Mouse (Mus musculus): Measurements from ENCODE around the gene Lrrc4c. TPM values are rescaled to one million over a fixed set of nuclear protein-coding genes. Genes with fewer than 3 reads are reported as not detected.

Gene Lrrc4c
- polyA plus RNA-seq, 1 experiment: 0.25 TPM

GRCm38 (mm10) chr2:97543691-97544672 is 1226.0 kb downstream of the Lrrc4c start:
- 77% methylated on average over 10 of the region's 10 CpGs for WGBS
- no peak for DNase-seq (ENCODE audit: low read depth, low spot score)

GRCm38 (mm10) chr2:97544673-97545071 is 1226.7 kb downstream of the Lrrc4c start:
- no peak for DNase-seq (ENCODE audit: low read depth, low spot score)

- 93% methylated on average over 1 of the region's 1 CpGs for WGBS
- no peak for DNase-seq (ENCODE audit: low read depth, low spot score)
Measured at GRCm38 (mm10) chr2:97545946-97546345, 1228.0 kb downstream of the Lrrc4c start.

- WGBS: 44% methylated on average over 2 of the region's 2 CpGs
- no peak for DNase-seq (ENCODE audit: low read depth, low spot score)
Measured at GRCm38 (mm10) chr2:97564509-97564908, 1246.5 kb downstream of the Lrrc4c start.

DNA sequence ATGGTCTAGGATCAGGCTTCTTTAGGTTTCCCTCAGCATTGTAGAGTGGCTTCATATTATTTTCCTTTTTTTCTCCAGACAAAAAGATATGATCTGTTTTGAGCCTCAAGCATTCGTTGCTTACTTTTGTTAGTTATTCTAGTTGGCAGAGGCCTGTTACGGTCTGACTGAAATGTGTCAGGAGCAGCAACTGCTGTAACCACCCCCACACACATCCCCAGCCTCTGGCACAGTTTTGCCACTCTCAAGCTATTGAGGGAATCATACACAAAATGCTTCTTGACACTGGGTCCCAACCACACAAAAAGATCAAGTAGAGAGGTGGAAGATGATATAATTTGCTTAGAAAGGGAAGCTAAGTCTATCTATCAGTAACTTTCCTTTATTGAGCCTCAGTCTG is 1251.0 kb downstream of the Lrrc4c start:
- WGBS: 81% methylated on average over 2 of the region's 2 CpGs
- DNase-seq (ENCODE audit: low read depth, low spot score): no peak

- no peak for DNase-seq (ENCODE audit: low read depth, low spot score)
Measured at GRCm38 (mm10) chr2:97574921-97575320, 1257.0 kb downstream of the Lrrc4c start.

DNA sequence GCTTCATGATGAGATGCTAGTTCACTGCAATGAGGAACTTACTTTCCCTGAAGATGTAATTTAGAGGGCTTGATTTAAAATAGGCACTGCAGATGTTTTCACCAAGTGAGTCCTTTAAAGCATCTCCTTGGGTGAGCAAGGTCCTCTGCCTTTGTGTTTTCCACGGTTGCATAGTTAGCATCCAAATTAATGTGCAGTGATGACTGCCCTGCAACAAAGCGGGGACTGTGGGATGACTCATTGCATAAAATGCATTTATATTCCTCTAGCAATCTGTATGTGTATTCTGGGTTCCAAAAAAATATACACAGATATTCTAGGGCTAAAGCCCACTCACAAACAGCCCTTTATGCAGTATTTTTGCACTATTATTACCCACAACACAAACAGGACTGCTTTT is 1263.2 kb downstream of the Lrrc4c start:
- 71% methylated on average over 2 of the region's 2 CpGs for WGBS
- no peak for DNase-seq (ENCODE audit: low read depth, low spot score)

DNA sequence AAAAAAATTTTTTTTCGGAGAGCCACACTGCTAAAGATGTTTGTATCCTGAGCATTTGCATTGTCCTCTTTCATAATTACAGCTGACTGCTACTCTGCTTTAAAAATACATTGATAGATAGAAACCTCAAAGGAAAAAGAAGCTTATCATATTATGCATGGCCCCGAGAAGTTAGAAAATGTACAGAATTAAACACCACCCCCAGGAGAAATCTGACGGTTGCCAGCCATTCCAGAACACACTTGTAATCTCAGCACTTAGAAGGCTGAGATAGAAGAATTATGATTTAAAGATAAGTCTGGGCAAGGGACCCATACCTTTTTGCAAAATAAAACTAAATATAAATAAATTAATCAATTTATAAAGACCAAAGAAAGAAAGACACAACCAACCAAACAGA is 1268.4 kb downstream of the Lrrc4c start:
- 84% methylated on average over 3 of the region's 3 CpGs for WGBS
- DNase-seq (ENCODE audit: low read depth, low spot score): no peak

- WGBS: 80% methylated on average over 3 of the region's 3 CpGs
- DNase-seq (ENCODE audit: low read depth, low spot score): no peak
Measured at GRCm38 (mm10) chr2:97590563-97590962, 1272.6 kb downstream of the Lrrc4c start.

DNA sequence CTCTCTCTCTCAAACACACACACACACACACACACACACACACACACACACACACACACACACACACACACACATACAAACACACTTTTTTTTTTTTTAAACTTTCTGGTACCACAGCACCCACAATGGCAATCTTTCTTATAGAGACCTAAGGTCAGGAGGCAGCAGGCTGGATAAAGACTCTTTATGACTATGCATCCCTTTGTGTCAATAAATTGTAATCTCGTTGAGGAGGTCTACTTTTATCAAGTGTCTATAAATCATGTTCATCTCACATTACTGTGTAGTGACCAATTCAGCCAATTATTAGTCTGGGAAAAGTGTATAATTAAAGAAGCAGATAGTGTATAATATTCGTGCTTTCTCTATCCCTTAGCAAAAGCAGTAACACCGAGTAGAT is 1286.2 kb downstream of the Lrrc4c start:
- no peak for DNase-seq (ENCODE audit: low read depth, low spot score)
- 45% methylated on average over 3 of the region's 3 CpGs for WGBS

GRCm38 (mm10) chr2:97604688-97605215 is 1286.8 kb downstream of the Lrrc4c start:
- DNase-seq (ENCODE audit: low read depth, low spot score): no peak
- WGBS: 76% methylated on average over 3 of the region's 3 CpGs

DNA sequence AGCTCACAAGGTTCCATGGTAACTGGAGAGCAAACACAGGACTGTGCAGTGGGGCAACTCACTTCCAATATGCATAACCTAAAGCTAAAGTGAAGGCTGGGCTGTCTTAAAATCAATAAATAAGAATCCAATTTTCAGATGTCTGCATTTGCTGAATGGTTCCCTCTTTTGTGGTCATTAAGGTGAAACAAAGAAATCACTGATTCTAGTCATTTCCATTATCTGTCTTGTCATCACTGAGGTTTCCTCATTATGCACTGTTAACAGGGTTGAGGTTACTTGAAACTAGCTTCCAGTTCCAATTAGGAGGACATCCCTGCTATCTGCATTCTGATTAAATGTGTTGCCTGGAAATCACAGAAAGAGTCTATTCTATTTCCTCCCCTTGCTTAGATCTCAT is 1291.5 kb downstream of the Lrrc4c start:
- DNase-seq (ENCODE audit: low read depth, low spot score): no peak

GRCm38 (mm10) chr2:97610566-97610965 is 1292.6 kb downstream of the Lrrc4c start:
- WGBS: 38% methylated on average over 2 of the region's 2 CpGs
- no peak for DNase-seq (ENCODE audit: low read depth, low spot score)

- 64% methylated on average over 2 of the region's 2 CpGs for WGBS
- DNase-seq (ENCODE audit: low read depth, low spot score): no peak
Measured at GRCm38 (mm10) chr2:97614724-97615123, 1296.8 kb downstream of the Lrrc4c start.

- 54% methylated on average over 1 of the region's 1 CpGs for WGBS
- DNase-seq (ENCODE audit: low read depth, low spot score): no peak
Measured at GRCm38 (mm10) chr2:97618589-97618988, 1300.6 kb downstream of the Lrrc4c start.

DNA sequence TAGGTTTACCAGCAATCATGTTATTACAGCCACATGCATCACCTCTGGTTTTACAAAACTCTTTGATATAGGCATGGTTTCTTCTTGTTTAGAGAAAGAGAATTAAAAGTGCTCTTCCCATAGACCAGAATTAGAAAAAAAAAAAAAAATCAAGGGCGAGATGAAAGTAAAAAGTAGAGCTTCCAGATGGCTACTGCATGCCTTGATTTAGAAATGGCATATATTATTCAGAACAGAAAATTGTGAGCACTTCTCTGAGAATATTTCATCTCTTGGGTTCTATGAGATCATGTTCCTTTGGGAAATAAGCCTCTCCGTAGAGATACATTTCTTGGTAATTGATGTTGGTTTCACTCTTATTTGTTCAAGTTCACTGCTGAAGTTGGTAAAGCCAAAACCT is 1322.0 kb downstream of the Lrrc4c start:
- no peak for DNase-seq (ENCODE audit: low read depth, low spot score)

GRCm38 (mm10) chr2:97641661-97642060 is 1323.7 kb downstream of the Lrrc4c start:
- DNase-seq (ENCODE audit: low read depth, low spot score): no peak

More for the DNA sequence above, 1322.0 kb downstream of the Lrrc4c start:
- 88% methylated on average over 2 of the region's 2 CpGs for WGBS

GRCm38 (mm10) chr2:97652711-97653110 is 1334.7 kb downstream of the Lrrc4c start:
- 55% methylated on average over 1 of the region's 1 CpGs for WGBS
- DNase-seq (ENCODE audit: low read depth, low spot score): no peak

All from large intestine, adult 2 months (tissue).